Mouse (Mus musculus) neural tube, embryonic 11.5 days (tissue): ENCODE measurements around the gene Chpt1. TPM values are rescaled to one million over a fixed set of nuclear protein-coding genes. Genes with fewer than 3 reads are reported as not detected.

Experiments used
- ATAC-seq: fragments of 200-750 bp; cut with Nextera tagmentation; 2 replicates; pipeline ENCODE4 v1.8.0; 2017; ENCODE audit warnings: moderate number of reproducible peaks, mild to moderate bottlenecking, moderate TSS enrichment, moderate library complexity; ENCODE audit not compliant: insufficient read depth, low FRiP score, low TSS enrichment
- DNase-seq: peaks from one replicate; pipeline ENCODE4 v3.0.0-alpha.2; 2015; ENCODE audit warnings: low spot score
- H3K27ac ChIP-seq: fragments of 300-500 bp; sonication (generic); 2 replicates; pipeline ENCODE4 v1.5.1; 2014; ENCODE audit warnings: low read depth, mild to moderate bottlenecking, low read length
- H3K27me3 ChIP-seq: fragments of 300-500 bp; sonication (generic); 2 replicates; pipeline ENCODE4 v1.6.1; 2014; ENCODE audit warnings: mild to moderate bottlenecking, low read length, mixed read lengths; ENCODE audit not compliant: control insufficient read depth, insufficient read depth
- H3K36me3 ChIP-seq: fragments of 300-500 bp; sonication (generic); 2 replicates; pipeline ENCODE4 v1.6.1; 2014; ENCODE audit warnings: mild to moderate bottlenecking, low read length, moderate library complexity, mixed read lengths; ENCODE audit not compliant: control insufficient read depth, insufficient read depth
- H3K4me1 ChIP-seq: fragments of 300-500 bp; sonication (generic); 2 replicates; pipeline ENCODE4 v1.6.1; 2014; ENCODE audit warnings: low read length, mixed read lengths; ENCODE audit not compliant: control insufficient read depth, insufficient read depth
- H3K4me2 ChIP-seq: fragments of 300-500 bp; sonication (generic); 2 replicates; pipeline ENCODE4 v1.6.1; 2014; ENCODE audit warnings: low read depth, mild to moderate bottlenecking, moderate library complexity
- H3K4me3 ChIP-seq: fragments of 300-500 bp; sonication (generic); 2 replicates; pipeline ENCODE4 v1.5.1; 2014; ENCODE audit warnings: low read depth, low read length
- H3K9ac ChIP-seq: fragments of 300-500 bp; sonication (generic); 2 replicates; pipeline ENCODE4 v1.6.1; 2014; ENCODE audit warnings: mild to moderate bottlenecking, low read length
- H3K9me3 ChIP-seq: fragments of 300-500 bp; sonication (generic); 2 replicates; pipeline ENCODE4 v1.6.1; 2016; ENCODE audit warnings: low read length; ENCODE audit not compliant: control insufficient read depth
- WGBS: fragments of 180-500 bp; shearing (Covaris S2); extraction: QIAGEN DNeasy Blood & Tissue Kit; methylation state at CpG from one replicate; pipeline ENCODE4 v1.1.7; 2014; 5-methylcytosine and 5-hydroxymethylcytosine counted together
- polyA plus RNA-seq: library from polyadenylated mRNA; unstranded; fragments of >200 nt; fragmentation: Nextera tagmentation; extraction: Ambion mirVana; gene quantifications from 2 replicates; pipeline ENCODE4 v1.2.1, GENCODE M21; 2014

Gene Chpt1
- polyA plus RNA-seq, 1 experiment from 2014 or later = 21.5 TPM

GRCm38 (mm10) chr10:88404220-88404619, 99.7 kb downstream of the Chpt1 start:
- Histone ChIP-seq H3K9ac (no peak overlapping the region), H3K4me2 (no peak overlapping the region), H3K27ac (no peak overlapping the region), H3K27me3 (no peaks in the 10 kb centered on the region), H3K4me3 (no peak overlapping the region), H3K9me3 (no peaks in the 10 kb centered on the region), H3K4me1 (no peaks in the 10 kb centered on the region), H3K36me3 (no peaks in the 10 kb centered on the region)
- 72% methylated on average over 6 of the region's 6 CpGs for WGBS
- no peak for DNase-seq
- ATAC-seq = no peak

- Histone ChIP-seq H3K4me3 (no peak overlapping the region), H3K4me2 (no peak overlapping the region), H3K27ac (no peak overlapping the region), H3K9me3 (no peaks in the 10 kb centered on the region), H3K9ac (no peak overlapping the region), H3K4me1 (no peaks in the 10 kb centered on the region), H3K36me3 (no peaks in the 10 kb centered on the region), H3K27me3 (no peaks in the 10 kb centered on the region)
- ATAC-seq (no peak), DNase-seq (no peak)
- WGBS = 92% methylated on average over 4 of the region's 4 CpGs
Observed at GRCm38 (mm10) chr10:88403021-88403420, 100.9 kb downstream of the Chpt1 start.

Other genes with a start within 250 kb of the Chpt1 start
- gene Dram1, start 125.0 kb downstream of the Chpt1 start, polyA plus RNA-seq = 0.24 and 0.76 TPM in 2 replicates
- gene Gnptab, start 124.9 kb downstream of the Chpt1 start, polyA plus RNA-seq = 7.7 and 8.1 TPM in 2 replicates
- not detected in 2 replicates for gene Sycp3, start 44.5 kb downstream of the Chpt1 start, polyA plus RNA-seq
- gene Mybpc1, start 101.1 kb upstream of the Chpt1 start, polyA plus RNA-seq = 17.6 and 18.8 TPM in 2 replicates
- gene Spic, start 180.9 kb upstream of the Chpt1 start, polyA plus RNA-seq = not detected in 2 replicates
- gene Arl1, start 226.8 kb upstream of the Chpt1 start, polyA plus RNA-seq = 161 and 166 TPM in 2 replicates